Mouse (Mus musculus) kidney, adult 2 months (tissue): ENCODE measurements around the gene Smyd1.

Source experiments
- CTCF ChIP-seq: fragments of 200-500 bp; conservative IDR thresholded peaks from 2 replicates; pipeline ENCODE4 v1.5.1; 2011; ENCODE audit warnings: low read depth, mild to moderate bottlenecking, control low read depth, low read length, moderate library complexity, mixed read lengths; ENCODE audit not compliant: insufficient read depth, insufficient read length
- POLR2A ChIP-seq: fragments of 200-500 bp; IDR thresholded peaks from one replicate; pipeline ENCODE4 v1.6.1; 2011; ENCODE audit warnings: low read depth, low read length, control low read depth

DNA sequence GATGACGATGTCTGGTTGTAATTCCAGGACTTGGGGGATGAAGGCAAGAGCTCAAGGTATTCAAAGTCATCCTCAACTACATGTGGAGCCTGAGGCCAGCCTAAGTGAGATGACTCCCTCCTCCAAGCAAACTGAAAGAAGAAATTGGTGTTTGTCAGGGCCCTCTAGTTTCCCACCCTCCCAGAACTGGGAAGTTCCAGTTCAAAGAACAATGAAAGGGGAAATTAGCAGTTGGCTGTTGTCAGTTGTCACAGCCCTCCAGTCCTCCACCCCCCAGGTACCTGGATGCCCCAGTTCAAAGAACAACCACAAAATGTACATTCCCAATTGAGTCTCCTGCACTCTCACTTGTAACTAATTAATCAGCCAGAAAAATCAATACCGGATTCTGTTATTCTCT, 113.3 kb downstream of the Smyd1 start:
- TF ChIP-seq POLR2A (no peak), CTCF (no peak)
